10 mouse cellular contexts compared by ENCODE assay signal in the genomic region with DNA sequence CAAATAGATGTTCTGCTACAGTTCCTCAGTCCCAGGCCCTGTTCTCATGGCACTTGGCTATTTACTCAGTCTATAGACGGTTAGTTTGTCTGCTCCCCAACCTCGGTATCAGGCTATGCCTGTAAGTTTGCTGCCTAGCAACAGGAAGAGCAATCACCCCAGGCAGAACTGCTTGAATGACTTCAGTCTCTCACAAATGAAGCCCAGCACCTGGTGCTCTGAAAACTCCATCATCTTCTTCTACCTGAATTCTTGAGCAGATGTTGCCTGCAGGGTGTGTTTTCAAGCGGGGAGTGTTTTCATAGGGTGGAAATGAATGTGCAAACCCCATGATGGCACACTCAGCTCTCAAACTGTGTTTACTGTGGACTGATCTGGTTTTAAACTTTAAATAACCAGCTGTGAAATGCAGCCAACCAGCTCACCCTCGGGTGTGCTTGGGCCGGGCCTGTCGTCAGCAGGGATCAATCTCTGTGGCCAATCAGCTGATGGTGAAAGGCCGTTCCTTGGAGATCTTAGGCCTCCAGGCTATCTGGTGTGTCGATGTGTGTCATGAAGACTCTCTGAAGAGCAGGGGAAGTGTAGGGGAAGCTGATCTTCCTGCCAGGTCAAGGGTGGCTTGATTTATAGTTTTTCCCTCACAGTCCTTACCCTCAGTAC.
DNase-seq lines count a peak whose midpoint lies in the region; ATAC-seq lines count a peak whose summit lies in the region.
"Had no signal": no experiment of that assay in that cellular context is flagged by ENCODE, and none has a peak within 500 bp of the region (broad histone marks: within the 10 kb centered on the region; RNA-seq: fewer than 3 reads in every experiment).

No protein-coding gene starts in this region.

- DNase-seq in heart, adult 8-10 months (ENCODE audit: low spot score): no peak
- peak; percentile 26 for DNase-seq in spleen, adult 12 weeks (ENCODE audit: low spot score)
- DNase-seq in spleen, postnatal 10 days (ENCODE audit: low spot score in 2 of 2): no peak
- DNase-seq in right cerebral cortex, adult 2 months (ENCODE audit: low spot score in 2 of 2): no peak
- no peak for DNase-seq in frontal cortex, adult 2 months (ENCODE audit: extremely low spot score in 1 of 2, low spot score in 1 of 2)
- DNase-seq: kidney, adult 9 months had no signal

- 23% methylated on average over 8 of the region's 8 CpGs for WGBS in heart, embryonic 12.5 days
- 21% methylated on average over 8 of the region's 8 CpGs for WGBS in liver, embryonic 12.5 days (ENCODE audit: insufficient replicate concordance)
- WGBS in stomach, embryonic 15.5 days: 33% methylated on average over 8 of the region's 8 CpGs

- no peaks in the 10 kb centered on the region for H3K36me3 ChIP-seq in heart, embryonic 12.5 days
- H3K36me3 ChIP-seq in liver, embryonic 12.5 days: no peaks in the 10 kb centered on the region
- H3K36me3 ChIP-seq in stomach, embryonic 15.5 days: no peaks in the 10 kb centered on the region

- H3K9ac ChIP-seq in heart, embryonic 12.5 days: no peak overlapping the region
- peak overlapping the region; percentile 43 for H3K9ac ChIP-seq in liver, embryonic 12.5 days
- H3K9ac ChIP-seq in stomach, embryonic 15.5 days: no peak overlapping the region

- H3K4me2 ChIP-seq in heart, embryonic 12.5 days: no peak overlapping the region
- H3K4me2 ChIP-seq in liver, embryonic 12.5 days: no peak overlapping the region
- no peak overlapping the region for H3K4me2 ChIP-seq in stomach, embryonic 15.5 days

- H3K27me3 ChIP-seq in heart, embryonic 12.5 days (replicated peaks): no peaks in the 10 kb centered on the region
- no peaks in the 10 kb centered on the region for H3K27me3 ChIP-seq in liver, embryonic 12.5 days (replicated peaks)
- H3K27me3 ChIP-seq in stomach, embryonic 15.5 days (replicated peaks): no peaks in the 10 kb centered on the region

- peaks cover 52% of the 10 kb centered on the region for H3K4me1 ChIP-seq in heart, embryonic 12.5 days (replicated peaks)
- H3K4me1 ChIP-seq in liver, embryonic 12.5 days: peaks cover 58% of the 10 kb centered on the region
- 0 out of 2 replicates have a peak, but pooled peaks cover 8% of the 10 kb centered on the region for H3K4me1 ChIP-seq in stomach, embryonic 15.5 days

- H3K4me3 ChIP-seq in heart, embryonic 12.5 days: no peak overlapping the region
- H3K4me3 ChIP-seq in liver, embryonic 12.5 days: no peak overlapping the region
- no peak overlapping the region for H3K4me3 ChIP-seq in stomach, embryonic 15.5 days (replicated peaks)

- H3K27ac ChIP-seq in heart, embryonic 12.5 days (ENCODE audit: poor library complexity, severe bottlenecking): 0 out of 2 replicates have a peak overlapping the region, but pooled peaks have one; percentile 6
- peak overlapping the region; percentile 85 for H3K27ac ChIP-seq in liver, embryonic 12.5 days
- H3K27ac ChIP-seq in stomach, embryonic 15.5 days: no peak overlapping the region

- H3K9me3 ChIP-seq in heart, embryonic 12.5 days (replicated peaks): peaks cover 3% of the 10 kb centered on the region
- H3K9me3 ChIP-seq in liver, embryonic 12.5 days (replicated peaks): no peaks in the 10 kb centered on the region
- no peaks in the 10 kb centered on the region for H3K9me3 ChIP-seq in stomach, embryonic 15.5 days

- ATAC-seq in heart, embryonic 12.5 days (ENCODE audit: insufficient number of reproducible peaks, low FRiP score): no peak
- no peak for ATAC-seq in liver, embryonic 12.5 days
- 0 out of 2 replicates have a peak, but pooled peaks have one; percentile 38 for ATAC-seq in stomach, embryonic 15.5 days (ENCODE audit: insufficient read depth, low FRiP score, low read depth)
- ATAC-seq: forebrain, embryonic 16.5 days had no signal
